In genomic region chr9:44336513-44336912, GRCm38 (mm10) we compare ENCODE assay signal across 8 mouse cellular contexts. TPM values are rescaled to one million over a fixed set of nuclear protein-coding genes. Genes with fewer than 3 reads are reported as not detected.
DNase-seq lines count a peak whose midpoint lies in the region; ATAC-seq lines count a peak whose summit lies in the region.
"Not testable (repeated sequence)": the region's sequence is repeated elsewhere in the genome, so short reads cannot be mapped to it uniquely, and the experiment has no call there.

No protein-coding gene starts in this region.

- not testable (repeated sequence) for H3K4me1 ChIP-seq in embryonic facial prominence, embryonic 11.5 days (ENCODE audit: control insufficient read depth, insufficient read depth, low read length); hindbrain, embryonic 11.5 days (replicated peaks; ENCODE audit: control insufficient read depth, insufficient read depth, low read length)
- H3K4me1 ChIP-seq in forebrain, embryonic 14.5 days (ENCODE audit: control insufficient read depth, insufficient read depth, low read length), result peaks cover 12% of the 10 kb centered on the region
- peaks cover 15% of the 10 kb centered on the region for H3K4me1 ChIP-seq in kidney, embryonic 16.5 days (ENCODE audit: insufficient read depth, low read length)
- peaks cover 49% of the 10 kb centered on the region for H3K4me1 ChIP-seq in liver, embryonic 13.5 days (replicated peaks)
- H3K4me1 ChIP-seq in midbrain, embryonic 12.5 days, result peaks cover 22% of the 10 kb centered on the region

- peak overlapping the region; percentile 37 for H3K9ac ChIP-seq in embryonic facial prominence, embryonic 11.5 days (replicated peaks; ENCODE audit: low read length)
- H3K9ac ChIP-seq in forebrain, embryonic 14.5 days (ENCODE audit: low read length), result peak overlapping the region; percentile 94
- H3K9ac ChIP-seq in hindbrain, embryonic 11.5 days (ENCODE audit: low read depth, low read length), result peak overlapping the region; percentile 52
- H3K9ac ChIP-seq in kidney, embryonic 16.5 days (replicated peaks; ENCODE audit: low read length), result peak overlapping the region; percentile 60
- H3K9ac ChIP-seq in liver, embryonic 13.5 days, result peak overlapping the region; percentile 97
- H3K9ac ChIP-seq in midbrain, embryonic 12.5 days (replicated peaks), result peak overlapping the region; percentile 55

- peaks cover 19% of the 10 kb centered on the region for H3K36me3 ChIP-seq in embryonic facial prominence, embryonic 11.5 days (replicated peaks; ENCODE audit: control insufficient read depth, insufficient read depth, low read depth, low read length)
- H3K36me3 ChIP-seq in forebrain, embryonic 14.5 days (ENCODE audit: control insufficient read depth, insufficient read depth, low read length), result peaks cover 49% of the 10 kb centered on the region
- H3K36me3 ChIP-seq in hindbrain, embryonic 11.5 days (ENCODE audit: control insufficient read depth, insufficient read depth, low read length), result peaks cover 15% of the 10 kb centered on the region
- peaks cover 40% of the 10 kb centered on the region for H3K36me3 ChIP-seq in kidney, embryonic 16.5 days (ENCODE audit: insufficient read depth, low read length)
- peaks cover 88% of the 10 kb centered on the region for H3K36me3 ChIP-seq in liver, embryonic 13.5 days
- H3K36me3 ChIP-seq in midbrain, embryonic 12.5 days, result peaks cover 51% of the 10 kb centered on the region

- not testable (repeated sequence) for H3K27me3 ChIP-seq in embryonic facial prominence, embryonic 11.5 days (ENCODE audit: control insufficient read depth, insufficient read depth, low read length); forebrain, embryonic 14.5 days (replicated peaks; ENCODE audit: control insufficient read depth, insufficient read depth, low read length); hindbrain, embryonic 11.5 days (ENCODE audit: control insufficient read depth, insufficient read depth, low read length); kidney, embryonic 16.5 days (ENCODE audit: insufficient read depth, low read length); liver, embryonic 13.5 days; midbrain, embryonic 12.5 days

- WGBS in embryonic facial prominence, embryonic 11.5 days, result 42% methylated on average over 4 of the region's 4 CpGs
- 20% methylated on average over 4 of the region's 4 CpGs for WGBS in forebrain, embryonic 14.5 days
- WGBS in hindbrain, embryonic 11.5 days, result 35% methylated on average over 4 of the region's 4 CpGs
- WGBS in kidney, embryonic 16.5 days, result 26% methylated on average over 4 of the region's 4 CpGs
- WGBS in liver, embryonic 13.5 days (ENCODE audit: insufficient replicate concordance), result 28% methylated on average over 4 of the region's 4 CpGs
- 39% methylated on average over 4 of the region's 4 CpGs for WGBS in midbrain, embryonic 12.5 days

- H3K4me3 ChIP-seq in embryonic facial prominence, embryonic 11.5 days (ENCODE audit: low read depth, low read length), result peak overlapping the region; percentile 99
- peak overlapping the region; percentile 83 for H3K4me3 ChIP-seq in forebrain, embryonic 14.5 days (ENCODE audit: low read depth, low read length)
- H3K4me3 ChIP-seq in hindbrain, embryonic 11.5 days (ENCODE audit: low read depth, low read length), result peak overlapping the region; percentile 89
- H3K4me3 ChIP-seq in kidney, embryonic 16.5 days (ENCODE audit: low read length), result peak overlapping the region; percentile 99
- H3K4me3 ChIP-seq in liver, embryonic 13.5 days (replicated peaks), result peak overlapping the region; percentile 80
- peak overlapping the region; percentile 95 for H3K4me3 ChIP-seq in midbrain, embryonic 12.5 days

- H3K4me2 ChIP-seq in embryonic facial prominence, embryonic 11.5 days (ENCODE audit: low read depth, low read length), result peak overlapping the region; percentile 67
- peak overlapping the region; percentile 53 for H3K4me2 ChIP-seq in forebrain, embryonic 14.5 days (ENCODE audit: low read length)
- peak overlapping the region; percentile 78 for H3K4me2 ChIP-seq in hindbrain, embryonic 11.5 days (replicated peaks; ENCODE audit: low read depth, low read length)
- H3K4me2 ChIP-seq in kidney, embryonic 16.5 days (replicated peaks; ENCODE audit: low read depth, low read length), result peak overlapping the region; percentile 75
- H3K4me2 ChIP-seq in liver, embryonic 13.5 days, result peak overlapping the region; percentile 78
- H3K4me2 ChIP-seq in midbrain, embryonic 12.5 days (replicated peaks), result peak overlapping the region; percentile 79

- H3K9me3 ChIP-seq in embryonic facial prominence, embryonic 11.5 days (replicated peaks; ENCODE audit: control insufficient read depth, low read length); forebrain, embryonic 14.5 days (replicated peaks; ENCODE audit: control insufficient read depth, low read length); hindbrain, embryonic 11.5 days (ENCODE audit: control insufficient read depth, low read length); kidney, embryonic 16.5 days (ENCODE audit: low read length); liver, embryonic 13.5 days (replicated peaks); midbrain, embryonic 12.5 days: not testable (repeated sequence)

- not testable (repeated sequence) for ATAC-seq in embryonic facial prominence, embryonic 11.5 days (replicated peaks; ENCODE audit: insufficient number of reproducible peaks, low FRiP score, low TSS enrichment, low read depth); forebrain, embryonic 14.5 days; hindbrain, embryonic 11.5 days (ENCODE audit: low FRiP score); kidney, embryonic 16.5 days (ENCODE audit: low FRiP score, low TSS enrichment); liver, embryonic 13.5 days (ENCODE audit: low read depth); midbrain, embryonic 12.5 days (ENCODE audit: low FRiP score, low read depth)

- H3K27ac ChIP-seq in embryonic facial prominence, embryonic 11.5 days (replicated peaks; ENCODE audit: low read depth, low read length); forebrain, embryonic 14.5 days (ENCODE audit: low read depth, low read length); hindbrain, embryonic 11.5 days (ENCODE audit: low read depth, low read length); kidney, embryonic 16.5 days (ENCODE audit: low read length): not testable (repeated sequence)
- H3K27ac ChIP-seq in liver, embryonic 13.5 days, result peak overlapping the region; percentile 99
- 0 out of 2 replicates have a peak overlapping the region, but pooled peaks have one; percentile 15 for H3K27ac ChIP-seq in midbrain, embryonic 12.5 days (replicated peaks)

- peak; percentile 49 for DNase-seq in 3T3-L1 (ENCODE audit: low read depth, low spot score)
- not testable (repeated sequence) for DNase-seq in embryonic facial prominence, embryonic 11.5 days (ENCODE audit: low spot score); forebrain, embryonic 14.5 days (ENCODE audit: low spot score); hindbrain, embryonic 11.5 days (ENCODE audit: low spot score); liver, embryonic 13.5 days
- peak; percentile 1 for DNase-seq in right cerebral cortex, postnatal 14 days

RNA-seq across cellular contexts. Expression of gene H2afx, which starts 2.0 kb away (rescaled TPM):
- 412 and 427 TPM in 2 replicates for polyA plus RNA-seq in embryonic facial prominence, embryonic 11.5 days (2014; fragmentation: Nextera tagmentation; extraction: Ambion mirVana)
- polyA plus RNA-seq in forebrain, embryonic 14.5 days (2014; fragmentation: Nextera tagmentation; extraction: Ambion mirVana), result 215 and 240 TPM in 2 replicates
- polyA plus RNA-seq in hindbrain, embryonic 11.5 days (2014; fragmentation: Nextera tagmentation; extraction: Ambion mirVana), result 340 and 346 TPM in 2 replicates
- polyA plus RNA-seq in kidney, embryonic 16.5 days (2015; fragmentation: Nextera tagmentation; extraction: Ambion mirVana), result 353 and 432 TPM in 2 replicates
- polyA plus RNA-seq in liver, embryonic 13.5 days (2015; fragmentation: Nextera tagmentation; extraction: Ambion mirVana), result 208 and 210 TPM in 2 replicates
- 351 and 363 TPM in 2 replicates for polyA plus RNA-seq in midbrain, embryonic 12.5 days (2016; fragmentation: Nextera tagmentation; extraction: Ambion mirVana)

RNA-seq across cellular contexts. Expression of gene Hmbs, which starts 7.5 kb away (rescaled TPM):
- polyA plus RNA-seq in embryonic facial prominence, embryonic 11.5 days (2014; fragmentation: Nextera tagmentation; extraction: Ambion mirVana), result 152 and 161 TPM in 2 replicates
- polyA plus RNA-seq in forebrain, embryonic 14.5 days (2014; fragmentation: Nextera tagmentation; extraction: Ambion mirVana), result 68.5 and 74.3 TPM in 2 replicates
- polyA plus RNA-seq in hindbrain, embryonic 11.5 days (2014; fragmentation: Nextera tagmentation; extraction: Ambion mirVana), result 134 and 151 TPM in 2 replicates
- 133 and 137 TPM in 2 replicates for polyA plus RNA-seq in kidney, embryonic 16.5 days (2015; fragmentation: Nextera tagmentation; extraction: Ambion mirVana)
- polyA plus RNA-seq in liver, embryonic 13.5 days (2015; fragmentation: Nextera tagmentation; extraction: Ambion mirVana), result 1,411 and 1,456 TPM in 2 replicates
- polyA plus RNA-seq in midbrain, embryonic 12.5 days (2016; fragmentation: Nextera tagmentation; extraction: Ambion mirVana), result 96.4 and 109 TPM in 2 replicates

RNA-seq across cellular contexts. Expression of gene Dpagt1, which starts 10.7 kb away (rescaled TPM):
- 51.3 and 60.6 TPM in 2 replicates for polyA plus RNA-seq in embryonic facial prominence, embryonic 11.5 days (2014; fragmentation: Nextera tagmentation; extraction: Ambion mirVana)
- 38.2 and 39.7 TPM in 2 replicates for polyA plus RNA-seq in forebrain, embryonic 14.5 days (2014; fragmentation: Nextera tagmentation; extraction: Ambion mirVana)
- polyA plus RNA-seq in hindbrain, embryonic 11.5 days (2014; fragmentation: Nextera tagmentation; extraction: Ambion mirVana), result 47.7 and 51.6 TPM in 2 replicates
- polyA plus RNA-seq in kidney, embryonic 16.5 days (2015; fragmentation: Nextera tagmentation; extraction: Ambion mirVana), result 45.4 and 53.9 TPM in 2 replicates
- 20.7 and 23.0 TPM in 2 replicates for polyA plus RNA-seq in liver, embryonic 13.5 days (2015; fragmentation: Nextera tagmentation; extraction: Ambion mirVana)
- 34.7 and 39.1 TPM in 2 replicates for polyA plus RNA-seq in midbrain, embryonic 12.5 days (2016; fragmentation: Nextera tagmentation; extraction: Ambion mirVana)

RNA-seq across cellular contexts. Expression of gene C2cd2l, which starts 16.4 kb away (rescaled TPM):
- 5.8 and 7.5 TPM in 2 replicates for polyA plus RNA-seq in embryonic facial prominence, embryonic 11.5 days (2014; fragmentation: Nextera tagmentation; extraction: Ambion mirVana)
- polyA plus RNA-seq in forebrain, embryonic 14.5 days (2014; fragmentation: Nextera tagmentation; extraction: Ambion mirVana), result 16.3 and 22.2 TPM in 2 replicates
- polyA plus RNA-seq in hindbrain, embryonic 11.5 days (2014; fragmentation: Nextera tagmentation; extraction: Ambion mirVana), result 10.1 and 11.4 TPM in 2 replicates
- polyA plus RNA-seq in kidney, embryonic 16.5 days (2015; fragmentation: Nextera tagmentation; extraction: Ambion mirVana), result 11.6 and 14.3 TPM in 2 replicates
- polyA plus RNA-seq in liver, embryonic 13.5 days (2015; fragmentation: Nextera tagmentation; extraction: Ambion mirVana), result 6.4 and 8.2 TPM in 2 replicates
- polyA plus RNA-seq in midbrain, embryonic 12.5 days (2016; fragmentation: Nextera tagmentation; extraction: Ambion mirVana), result 19.0 and 19.7 TPM in 2 replicates

RNA-seq across cellular contexts. Expression of gene Vps11, which starts 25.0 kb away (rescaled TPM):
- 27.3 and 27.6 TPM in 2 replicates for polyA plus RNA-seq in embryonic facial prominence, embryonic 11.5 days (2014; fragmentation: Nextera tagmentation; extraction: Ambion mirVana)
- polyA plus RNA-seq in forebrain, embryonic 14.5 days (2014; fragmentation: Nextera tagmentation; extraction: Ambion mirVana), result 33.3 and 33.8 TPM in 2 replicates
- polyA plus RNA-seq in hindbrain, embryonic 11.5 days (2014; fragmentation: Nextera tagmentation; extraction: Ambion mirVana), result 23.4 and 31.5 TPM in 2 replicates
- polyA plus RNA-seq in kidney, embryonic 16.5 days (2015; fragmentation: Nextera tagmentation; extraction: Ambion mirVana), result 38.5 and 40.0 TPM in 2 replicates
- polyA plus RNA-seq in liver, embryonic 13.5 days (2015; fragmentation: Nextera tagmentation; extraction: Ambion mirVana), result 14.8 and 15.3 TPM in 2 replicates
- 36.5 and 40.8 TPM in 2 replicates for polyA plus RNA-seq in midbrain, embryonic 12.5 days (2016; fragmentation: Nextera tagmentation; extraction: Ambion mirVana)

Comparison
In these comparisons a context has a peak if more than half of its experiments do, and no peak if none do; other contexts are left out.
1. H3K9ac ChIP-seq: peak in every context shown above with its lines; median percentile 97 in liver, embryonic 13.5 days; 94 in forebrain, embryonic 14.5 days; 60 in kidney, embryonic 16.5 days; 55 in midbrain, embryonic 12.5 days; 52 in hindbrain, embryonic 11.5 days; 37 in embryonic facial prominence, embryonic 11.5 days.